Mouse (Mus musculus): ENCODE measurements around the gene Gdpd5. TPM values are rescaled to one million over a fixed set of nuclear protein-coding genes. Genes with fewer than 3 reads are reported as not detected.

Gene Gdpd5
- polyA plus RNA-seq (2014; fragmentation: Nextera tagmentation; extraction: Ambion mirVana): 16.2 and 16.7 TPM in 2 replicates

- under 1% methylated on average over 73 of the region's 73 CpGs for WGBS
- peak within 1 kb of the TSS; percentile 89 for H3K27ac ChIP-seq (ENCODE audit: low read depth, low read length)
- H3K4me3 ChIP-seq (ENCODE audit: low read depth, low read length): peak within 1 kb of the TSS; percentile 53
- no peaks in the 10 kb centered on the region for H3K36me3 ChIP-seq (ENCODE audit: control insufficient read depth, insufficient read depth, low read length)
- peak; percentile 100 for DNase-seq (ENCODE audit: low spot score, missing footprints)
- peak; percentile 96 for ATAC-seq (ENCODE audit: low FRiP score)
- no peaks in the 10 kb centered on the region; the same call in 1 of the 2 replicates for H3K27me3 ChIP-seq (ENCODE audit: control insufficient read depth, insufficient read depth, low read length)
- no peaks in the 10 kb centered on the region for H3K9me3 ChIP-seq (ENCODE audit: control insufficient read depth, low read length)
- peak within 1 kb of the TSS; percentile 95 for H3K4me2 ChIP-seq
- peaks cover 17% of the 10 kb centered on the region for H3K4me1 ChIP-seq (ENCODE audit: control insufficient read depth, insufficient read depth, low read length)
- H3K9ac ChIP-seq (ENCODE audit: low read length): peak within 1 kb of the TSS; percentile 80
These were observed at the start of gene Gdpd5 for GRCm38 (mm10) chr7:99381214-99382087. Gene Gdpd5 (plus strand): TSS chr7:99381414.

- H3K4me2 ChIP-seq: no peak overlapping the region
- DNase-seq (ENCODE audit: low spot score, missing footprints) (peak; percentile 98), ATAC-seq (ENCODE audit: low FRiP score) (peak; percentile 62; the same call in 1 of the 2 replicates)
- no peaks in the 10 kb centered on the region; the same call in 1 of the 2 replicates for H3K36me3 ChIP-seq (ENCODE audit: control insufficient read depth, insufficient read depth, low read length)
- 48% methylated on average over 12 of the region's 12 CpGs for WGBS
- H3K9me3 ChIP-seq (ENCODE audit: control insufficient read depth, low read length): no peaks in the 10 kb centered on the region
- no peak overlapping the region for H3K9ac ChIP-seq (ENCODE audit: low read length)
- H3K4me3 ChIP-seq (ENCODE audit: low read depth, low read length): no peak overlapping the region
- no peaks in the 10 kb centered on the region for H3K27me3 ChIP-seq (ENCODE audit: control insufficient read depth, insufficient read depth, low read length)
- no peak overlapping the region for H3K27ac ChIP-seq (ENCODE audit: low read depth, low read length)
- H3K4me1 ChIP-seq (ENCODE audit: control insufficient read depth, insufficient read depth, low read length): peaks cover 5% of the 10 kb centered on the region
These were observed 48.3 kb upstream of the Gdpd5 start for GRCm38 (mm10) chr7:99332774-99333480.

- ATAC-seq (ENCODE audit: low FRiP score) (no peak), DNase-seq (ENCODE audit: low spot score, missing footprints) (no peak)
- no peak overlapping the region for H3K4me2 ChIP-seq
- H3K27ac ChIP-seq (ENCODE audit: low read depth, low read length): no peak overlapping the region
- WGBS: 78% methylated on average over 8 of the region's 8 CpGs
- H3K4me1 ChIP-seq (ENCODE audit: control insufficient read depth, insufficient read depth, low read length): no peaks in the 10 kb centered on the region
- H3K9me3 ChIP-seq (ENCODE audit: control insufficient read depth, low read length): no peaks in the 10 kb centered on the region
- peaks cover 9% of the 10 kb centered on the region for H3K36me3 ChIP-seq (ENCODE audit: control insufficient read depth, insufficient read depth, low read length)
- no peaks in the 10 kb centered on the region for H3K27me3 ChIP-seq (ENCODE audit: control insufficient read depth, insufficient read depth, low read length)
- H3K9ac ChIP-seq (ENCODE audit: low read length): no peak overlapping the region
- no peak overlapping the region for H3K4me3 ChIP-seq (ENCODE audit: low read depth, low read length)
These were observed 40.5 kb upstream of the Gdpd5 start for GRCm38 (mm10) chr7:99340736-99341135.

GRCm38 (mm10) chr7:99343577-99343976, 37.6 kb upstream of the Gdpd5 start:
- H3K9ac ChIP-seq (ENCODE audit: low read length): no peak overlapping the region
- no peak overlapping the region for H3K27ac ChIP-seq (ENCODE audit: low read depth, low read length)
- ATAC-seq (ENCODE audit: low FRiP score) (no peak), DNase-seq (ENCODE audit: low spot score, missing footprints) (no peak)
- 85% methylated on average over 4 of the region's 4 CpGs for WGBS
- H3K36me3 ChIP-seq (ENCODE audit: control insufficient read depth, insufficient read depth, low read length): peaks cover 32% of the 10 kb centered on the region
- no peaks in the 10 kb centered on the region for H3K4me1 ChIP-seq (ENCODE audit: control insufficient read depth, insufficient read depth, low read length)
- H3K27me3 ChIP-seq (ENCODE audit: control insufficient read depth, insufficient read depth, low read length): no peaks in the 10 kb centered on the region
- no peaks in the 10 kb centered on the region for H3K9me3 ChIP-seq (ENCODE audit: control insufficient read depth, low read length)
- H3K4me3 ChIP-seq (ENCODE audit: low read depth, low read length): no peak overlapping the region
- H3K4me2 ChIP-seq: no peak overlapping the region

- H3K27ac ChIP-seq (ENCODE audit: low read depth, low read length): no peak overlapping the region
These were observed 33.9 kb upstream of the Gdpd5 start for GRCm38 (mm10) chr7:99347268-99347667.

GRCm38 (mm10) chr7:99348883-99349282, 32.3 kb upstream of the Gdpd5 start:
- Histone ChIP-seq H3K4me2 (no peak overlapping the region), H3K27ac (ENCODE audit: low read depth, low read length) (no peak overlapping the region), H3K27me3 (ENCODE audit: control insufficient read depth, insufficient read depth, low read length) (no peaks in the 10 kb centered on the region), H3K4me1 (ENCODE audit: control insufficient read depth, insufficient read depth, low read length) (peaks cover 31% of the 10 kb centered on the region), H3K9ac (ENCODE audit: low read length) (no peak overlapping the region), H3K9me3 (ENCODE audit: control insufficient read depth, low read length) (no peaks in the 10 kb centered on the region), H3K4me3 (ENCODE audit: low read depth, low read length) (no peak overlapping the region), H3K36me3 (ENCODE audit: control insufficient read depth, insufficient read depth, low read length) (peaks cover 36% of the 10 kb centered on the region)
- ATAC-seq (ENCODE audit: low FRiP score): no peak
- DNase-seq (ENCODE audit: low spot score, missing footprints): no peak
- 97% methylated on average over 26 of the region's 26 CpGs for WGBS

More at GRCm38 (mm10) chr7:99347268-99347667, 33.9 kb upstream of the Gdpd5 start:
- ATAC-seq (ENCODE audit: low FRiP score) (no peak), DNase-seq (ENCODE audit: low spot score, missing footprints) (no peak)
- Histone ChIP-seq H3K9me3 (ENCODE audit: control insufficient read depth, low read length) (no peaks in the 10 kb centered on the region), H3K27me3 (ENCODE audit: control insufficient read depth, insufficient read depth, low read length) (no peaks in the 10 kb centered on the region), H3K36me3 (ENCODE audit: control insufficient read depth, insufficient read depth, low read length) (peaks cover 36% of the 10 kb centered on the region), H3K4me1 (ENCODE audit: control insufficient read depth, insufficient read depth, low read length) (peaks cover 21% of the 10 kb centered on the region), H3K9ac (ENCODE audit: low read length) (no peak overlapping the region), H3K4me3 (ENCODE audit: low read depth, low read length) (no peak overlapping the region), H3K4me2 (no peak overlapping the region)
- WGBS: 97% methylated on average over 10 of the region's 10 CpGs

- 72% methylated on average over 9 of the region's 9 CpGs for WGBS
- Histone ChIP-seq H3K4me2 (peak overlapping the region; percentile 77), H3K9me3 (ENCODE audit: control insufficient read depth, low read length) (no peaks in the 10 kb centered on the region), H3K27me3 (ENCODE audit: control insufficient read depth, insufficient read depth, low read length) (no peaks in the 10 kb centered on the region), H3K36me3 (ENCODE audit: control insufficient read depth, insufficient read depth, low read length) (peaks cover 28% of the 10 kb centered on the region), H3K9ac (ENCODE audit: low read length) (peak overlapping the region; percentile 79), H3K27ac (ENCODE audit: low read depth, low read length) (no peak overlapping the region), H3K4me1 (ENCODE audit: control insufficient read depth, insufficient read depth, low read length) (peaks cover 36% of the 10 kb centered on the region), H3K4me3 (ENCODE audit: low read depth, low read length) (peak overlapping the region; percentile 47; the same call in 1 of the 2 replicates)
- no peak for DNase-seq (ENCODE audit: low spot score, missing footprints)
- ATAC-seq (ENCODE audit: low FRiP score): no peak
These were observed 31.2 kb upstream of the Gdpd5 start for GRCm38 (mm10) chr7:99349782-99350720.

- H3K27ac ChIP-seq (ENCODE audit: low read depth, low read length): peak overlapping the region; percentile 87
- peaks cover 22% of the 10 kb centered on the region for H3K36me3 ChIP-seq (ENCODE audit: control insufficient read depth, insufficient read depth, low read length)
- H3K27me3 ChIP-seq (ENCODE audit: control insufficient read depth, insufficient read depth, low read length): no peaks in the 10 kb centered on the region
- 5% methylated on average over 12 of the region's 12 CpGs for WGBS
- DNase-seq (ENCODE audit: low spot score, missing footprints): peak; percentile 93
- peak overlapping the region; percentile 47 for H3K4me3 ChIP-seq (ENCODE audit: low read depth, low read length)
- peaks cover 48% of the 10 kb centered on the region for H3K4me1 ChIP-seq (ENCODE audit: control insufficient read depth, insufficient read depth, low read length)
- H3K9ac ChIP-seq (ENCODE audit: low read length): peak overlapping the region; percentile 79
- H3K9me3 ChIP-seq (ENCODE audit: control insufficient read depth, low read length): no peaks in the 10 kb centered on the region
- peak; percentile 7; the same call in 1 of the 2 replicates for ATAC-seq (ENCODE audit: low FRiP score)
- H3K4me2 ChIP-seq: peak overlapping the region; percentile 77
These were observed 30.0 kb upstream of the Gdpd5 start for GRCm38 (mm10) chr7:99351104-99351801.

Measured in midbrain, embryonic 11.5 days (tissue).